28 mouse cellular contexts compared by ENCODE assay signal in genomic region chr1:145010833-145011232, GRCm38 (mm10).
"Had no signal": no experiment of that assay in that cellular context is flagged by ENCODE, and none has a peak within 500 bp of the region (broad histone marks: within the 10 kb centered on the region; RNA-seq: fewer than 3 reads in every experiment).

No protein-coding gene starts in this region.

- H3K27ac ChIP-seq: embryonic facial prominence, embryonic 10.5 days; embryonic facial prominence, embryonic 12.5 days; embryonic facial prominence, embryonic 13.5 days; embryonic facial prominence, embryonic 15.5 days; forebrain, embryonic 10.5 days; forebrain, embryonic 12.5 days; forebrain, embryonic 13.5 days; forebrain, embryonic 15.5 days; gastrocnemius, adult 2 months; heart, adult 2 months; heart, embryonic 10.5 days had no signal

- H3K36me3 ChIP-seq: embryonic facial prominence, embryonic 10.5 days; embryonic facial prominence, embryonic 12.5 days; embryonic facial prominence, embryonic 13.5 days; embryonic facial prominence, embryonic 15.5 days; forebrain, embryonic 10.5 days; forebrain, embryonic 12.5 days; forebrain, embryonic 15.5 days; heart, embryonic 10.5 days had no signal

- H3K4me1 ChIP-seq: embryonic facial prominence, embryonic 10.5 days; embryonic facial prominence, embryonic 12.5 days; embryonic facial prominence, embryonic 13.5 days; embryonic facial prominence, embryonic 15.5 days; forebrain, embryonic 10.5 days; forebrain, embryonic 12.5 days; forebrain, embryonic 13.5 days; forebrain, embryonic 15.5 days; heart, embryonic 10.5 days had no signal

- DNase-seq: cerebellum, adult 9-10 months; cerebellum, adult 9-11 months; cerebellum, postnatal 10 days; cerebellum, postnatal 14 days; cerebellum, postnatal 25 days; cerebellum, postnatal 36 days; embryo, embryonic 11 days; forebrain, postnatal 0 days; gastrocnemius, adult 2 months; gastrocnemius, postnatal 10 days; gastrocnemius, postnatal 14 days; gastrocnemius, postnatal 25 days; gastrocnemius, postnatal 36 days; heart, adult 11 months; heart, adult 18-20 months; heart, adult 2 months had no signal

- H3K9me3 ChIP-seq: embryonic facial prominence, embryonic 10.5 days; embryonic facial prominence, embryonic 12.5 days; embryonic facial prominence, embryonic 13.5 days; embryonic facial prominence, embryonic 15.5 days; forebrain, embryonic 10.5 days; forebrain, embryonic 12.5 days; forebrain, embryonic 13.5 days; forebrain, embryonic 15.5 days; heart, embryonic 10.5 days had no signal

- H3K4me3 ChIP-seq: embryonic facial prominence, embryonic 10.5 days; embryonic facial prominence, embryonic 12.5 days; embryonic facial prominence, embryonic 13.5 days; embryonic facial prominence, embryonic 15.5 days; erythroblast, embryonic 14.5 days; forebrain, embryonic 10.5 days; forebrain, embryonic 12.5 days; forebrain, embryonic 13.5 days; forebrain, embryonic 15.5 days; gastrocnemius, adult 2 months; heart, adult 2 months; heart, embryonic 10.5 days had no signal

- H3K27me3 ChIP-seq: embryonic facial prominence, embryonic 12.5 days; embryonic facial prominence, embryonic 13.5 days; embryonic facial prominence, embryonic 15.5 days; forebrain, embryonic 12.5 days; forebrain, embryonic 13.5 days; forebrain, embryonic 15.5 days had no signal

- ATAC-seq: forebrain, embryonic 13.5 days; forebrain, embryonic 14.5 days; forebrain, embryonic 15.5 days; forebrain, embryonic 16.5 days; forebrain, postnatal 0 days had no signal

- H3K9ac ChIP-seq: embryonic facial prominence, embryonic 12.5 days; embryonic facial prominence, embryonic 13.5 days; embryonic facial prominence, embryonic 15.5 days; forebrain, embryonic 12.5 days; forebrain, embryonic 13.5 days; forebrain, embryonic 15.5 days; forebrain, postnatal 0 days had no signal
